Mouse (Mus musculus): Measurements from ENCODE around the gene Mbd6. TPM values are rescaled to one million over a fixed set of nuclear protein-coding genes. Genes with fewer than 3 reads are reported as not detected.

Mbd6 gene
- polyA plus RNA-seq, 1 experiment: 124 TPM

DNA sequence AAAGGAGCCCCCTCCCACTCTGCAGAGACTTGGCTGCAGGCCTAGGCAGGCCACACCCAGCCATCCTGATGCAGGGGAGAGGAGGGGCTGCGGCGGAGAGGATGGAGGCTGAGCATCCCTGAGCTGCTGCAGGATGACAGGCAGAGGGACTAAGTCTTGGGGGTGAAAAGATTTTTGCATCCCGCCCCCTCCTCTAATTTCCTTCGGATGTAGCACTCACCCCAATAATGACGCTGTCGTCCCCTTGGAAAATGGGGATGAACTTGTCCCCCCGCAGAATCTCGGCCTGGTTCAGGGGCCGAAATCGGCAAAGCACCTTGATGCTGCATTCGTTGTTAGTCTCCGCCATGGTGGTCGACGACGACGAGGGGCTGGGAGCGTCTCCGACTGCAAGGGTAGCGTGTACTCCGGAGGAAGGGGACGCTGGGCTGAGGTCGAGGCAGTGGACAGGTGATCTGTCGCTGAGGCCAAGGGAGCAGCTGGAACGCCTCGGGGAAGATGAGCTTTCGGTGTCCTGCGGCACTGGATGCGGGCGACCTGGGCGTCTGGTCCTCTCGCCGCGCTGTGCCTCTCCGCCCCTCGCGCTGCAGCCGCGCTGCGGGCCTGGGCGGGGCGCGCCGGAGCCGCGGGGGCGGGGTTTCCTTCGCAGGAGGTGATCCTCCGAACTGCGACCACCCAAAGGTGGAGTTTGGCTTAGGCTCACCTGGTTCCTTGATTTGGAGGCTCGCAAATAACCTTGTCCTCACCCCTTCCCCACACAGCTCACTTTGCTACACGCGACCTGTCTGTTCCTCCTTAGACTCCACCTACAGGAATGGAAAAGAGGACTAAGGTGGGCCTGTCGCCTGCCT is 26.0 kb downstream of the Mbd6 start, which contains the start of gene Kif5a:
Gene Kif5a, minus strand, starts transcription at position 801 of the 851 bp plus-strand sequence.
- H3K27me3 ChIP-seq (ENCODE audit: control insufficient read depth, insufficient read depth, low read length): no peaks in the 10 kb centered on the region
- H3K36me3 ChIP-seq (ENCODE audit: control insufficient read depth, insufficient read depth, low read length): no peaks in the 10 kb centered on the region
- no peak within 1 kb of the TSS for H3K27ac ChIP-seq (ENCODE audit: control insufficient read depth, insufficient read depth, low read length)
- peak; percentile 64 for DNase-seq
- no peak for TF ChIP-seq POLR2A (IDR thresholded peaks at IDR 0.05; ENCODE audit: control insufficient read depth, extremely low read depth, insufficient read depth, low read length, poor library complexity)
- TF ChIP-seq CTCF (IDR thresholded peaks at IDR 0.05; ENCODE audit: borderline replicate concordance, control insufficient read depth, extremely low read depth, insufficient read depth, low read length, poor library complexity): no peak
- WGBS: 8% methylated on average over 53 of the region's 53 CpGs
- H3K4me1 ChIP-seq (replicated peaks; ENCODE audit: control insufficient read depth, insufficient read depth, low read length): peaks cover 19% of the 10 kb centered on the region
- peak within 1 kb of the TSS; percentile 28 for H3K4me3 ChIP-seq (ENCODE audit: control insufficient read depth, insufficient read depth, low read length)

DNA sequence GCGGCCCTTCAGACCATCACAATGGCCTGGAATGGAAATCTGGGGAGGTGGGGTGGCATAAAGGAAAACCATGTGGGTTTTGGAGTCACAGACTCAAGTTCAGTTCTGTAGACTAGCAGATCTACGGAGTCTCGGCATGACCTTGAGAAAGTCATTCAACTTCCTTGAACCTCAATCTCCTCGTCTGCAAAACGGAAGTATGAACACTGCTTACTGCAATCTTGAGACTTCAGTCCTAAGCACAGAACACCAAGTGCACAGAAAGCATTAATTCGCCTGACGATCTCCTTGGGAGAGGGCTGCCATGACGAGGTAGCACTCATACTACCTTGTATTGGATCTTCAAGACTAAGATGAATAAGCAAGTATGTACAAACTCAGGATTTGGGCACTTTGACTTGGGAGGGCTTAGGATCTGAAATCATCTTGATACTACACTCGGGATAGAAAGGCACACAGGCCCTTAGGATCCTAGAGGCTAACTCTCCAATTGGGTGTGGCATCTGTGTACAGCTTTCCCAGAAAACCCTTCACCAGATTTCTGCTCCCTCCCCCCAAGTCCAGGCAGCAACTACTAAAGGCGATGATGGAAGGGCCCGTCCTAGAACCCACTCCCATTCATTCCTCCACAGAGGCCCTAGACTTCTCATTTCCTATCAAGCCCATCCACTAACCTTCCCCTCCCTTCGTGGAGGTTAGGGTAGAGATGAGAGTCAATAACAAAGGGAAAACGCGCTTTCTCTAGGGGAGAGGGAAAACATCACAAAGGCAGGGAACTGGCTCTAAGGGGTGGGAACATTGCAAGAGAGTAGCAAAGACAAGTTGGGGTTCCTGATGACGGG is 26.9 kb downstream of the Mbd6 start:
- 83% methylated on average over 15 of the region's 15 CpGs for WGBS
- no peak for TF ChIP-seq CTCF (IDR thresholded peaks at IDR 0.05; ENCODE audit: borderline replicate concordance, control insufficient read depth, extremely low read depth, insufficient read depth, low read length, poor library complexity)
- no peak for TF ChIP-seq POLR2A (IDR thresholded peaks at IDR 0.05; ENCODE audit: control insufficient read depth, extremely low read depth, insufficient read depth, low read length, poor library complexity)
- DNase-seq: no peak
- Histone ChIP-seq H3K27ac (ENCODE audit: control insufficient read depth, insufficient read depth, low read length) (no peak overlapping the region), H3K36me3 (ENCODE audit: control insufficient read depth, insufficient read depth, low read length) (no peaks in the 10 kb centered on the region), H3K4me1 (replicated peaks; ENCODE audit: control insufficient read depth, insufficient read depth, low read length) (peaks cover 13% of the 10 kb centered on the region), H3K4me3 (ENCODE audit: control insufficient read depth, insufficient read depth, low read length) (no peak overlapping the region), H3K27me3 (ENCODE audit: control insufficient read depth, insufficient read depth, low read length) (no peaks in the 10 kb centered on the region)

DNA sequence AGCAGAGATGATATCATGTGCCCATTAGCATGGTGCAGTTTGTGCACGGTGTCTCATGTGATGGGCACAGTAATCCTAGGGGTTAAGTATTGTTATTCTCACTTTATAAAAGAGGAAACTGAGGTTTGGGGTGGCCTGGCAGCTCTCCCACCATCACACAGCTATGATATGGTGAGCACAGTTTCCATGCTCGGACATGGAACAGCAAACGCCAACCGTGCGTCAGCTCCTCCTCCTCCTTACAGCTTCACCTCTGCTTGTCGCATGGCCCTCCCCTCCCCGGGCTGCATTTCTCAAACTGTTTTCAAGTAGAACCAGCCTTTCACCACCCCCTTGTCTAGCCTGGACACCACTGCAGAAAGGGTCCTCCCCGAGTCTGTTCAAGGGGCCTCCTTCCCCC is 30.3 kb downstream of the Mbd6 start:
- Histone ChIP-seq H3K4me1 (replicated peaks; ENCODE audit: control insufficient read depth, insufficient read depth, low read length) (peaks cover 9% of the 10 kb centered on the region), H3K36me3 (ENCODE audit: control insufficient read depth, insufficient read depth, low read length) (no peaks in the 10 kb centered on the region), H3K4me3 (ENCODE audit: control insufficient read depth, insufficient read depth, low read length) (no peak overlapping the region), H3K27ac (ENCODE audit: control insufficient read depth, insufficient read depth, low read length) (no peak overlapping the region), H3K27me3 (ENCODE audit: control insufficient read depth, insufficient read depth, low read length) (no peaks in the 10 kb centered on the region; the same call in 1 of the 2 replicates)
- TF ChIP-seq POLR2A (IDR thresholded peaks at IDR 0.05; ENCODE audit: control insufficient read depth, extremely low read depth, insufficient read depth, low read length, poor library complexity): no peak
- TF ChIP-seq CTCF (IDR thresholded peaks at IDR 0.05; ENCODE audit: borderline replicate concordance, control insufficient read depth, extremely low read depth, insufficient read depth, low read length, poor library complexity): no peak
- no peak for DNase-seq
- WGBS: 29% methylated on average over 8 of the region's 8 CpGs

DNA sequence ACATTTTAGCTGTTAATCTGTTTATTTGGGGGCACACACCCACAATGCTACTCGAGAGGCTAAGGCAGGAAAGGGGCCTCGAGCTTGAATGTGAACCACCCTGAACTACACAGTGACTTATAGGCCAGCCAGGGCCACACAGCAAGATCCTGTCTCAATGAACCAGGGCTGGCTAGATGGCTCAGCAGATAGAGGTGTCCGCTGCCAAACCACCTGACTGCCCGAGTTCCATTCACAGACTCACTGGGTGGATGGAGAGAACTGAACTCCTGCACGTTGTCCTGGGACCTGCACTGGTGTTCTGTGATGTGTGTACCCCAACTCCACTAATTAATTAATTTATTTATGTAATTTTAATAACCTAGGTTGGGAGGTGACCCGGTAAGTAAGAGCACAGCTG is 31.0 kb downstream of the Mbd6 start:
- Histone ChIP-seq H3K36me3 (ENCODE audit: control insufficient read depth, insufficient read depth, low read length) (no peaks in the 10 kb centered on the region), H3K4me1 (replicated peaks; ENCODE audit: control insufficient read depth, insufficient read depth, low read length) (peaks cover 4% of the 10 kb centered on the region), H3K4me3 (ENCODE audit: control insufficient read depth, insufficient read depth, low read length) (no peak overlapping the region), H3K27me3 (ENCODE audit: control insufficient read depth, insufficient read depth, low read length) (no peaks in the 10 kb centered on the region; the same call in 1 of the 2 replicates), H3K27ac (ENCODE audit: control insufficient read depth, insufficient read depth, low read length) (no peak overlapping the region)
- DNase-seq: no peak
- 74% methylated on average over 6 of the region's 6 CpGs for WGBS
- TF ChIP-seq POLR2A (IDR thresholded peaks at IDR 0.05; ENCODE audit: control insufficient read depth, extremely low read depth, insufficient read depth, low read length, poor library complexity): no peak
- TF ChIP-seq CTCF (IDR thresholded peaks at IDR 0.05; ENCODE audit: borderline replicate concordance, control insufficient read depth, extremely low read depth, insufficient read depth, low read length, poor library complexity): no peak

DNA sequence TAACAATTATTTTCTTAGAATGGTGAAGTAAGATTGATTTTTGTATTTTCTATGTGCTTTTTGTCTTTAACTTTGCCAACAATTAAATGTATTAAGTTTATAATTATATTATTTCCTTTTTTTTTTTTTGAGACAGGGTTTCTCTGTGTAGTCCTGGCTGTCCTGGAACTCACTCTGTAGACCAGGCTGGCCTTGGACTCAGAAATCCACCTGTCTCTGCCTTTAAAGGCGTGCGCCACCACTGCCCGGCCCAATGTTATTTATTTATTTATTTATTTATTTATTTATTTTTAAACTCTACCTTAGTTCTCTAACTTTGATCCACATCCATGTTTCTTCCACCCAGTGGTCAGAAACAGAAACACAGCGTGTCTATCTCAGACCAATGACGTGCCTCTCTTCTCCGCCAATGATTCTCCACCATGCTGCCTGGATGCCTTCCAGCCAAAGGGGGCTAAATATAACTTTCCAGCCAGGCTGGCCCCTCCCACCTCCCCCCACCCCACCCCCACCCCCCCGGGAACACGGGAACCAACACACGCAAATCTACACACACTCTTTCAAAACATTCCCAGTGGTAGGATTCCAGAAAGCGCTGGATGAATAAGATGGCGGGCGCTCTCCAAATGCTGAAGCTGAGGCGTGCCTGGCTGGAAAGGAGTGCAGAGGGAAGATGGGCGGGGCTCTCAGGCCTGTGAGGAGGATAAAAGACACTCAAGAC is 33.0 kb downstream of the Mbd6 start:
- no peak for DNase-seq
- Histone ChIP-seq H3K4me3 (ENCODE audit: control insufficient read depth, insufficient read depth, low read length) (no peak overlapping the region), H3K4me1 (replicated peaks; ENCODE audit: control insufficient read depth, insufficient read depth, low read length) (no peaks in the 10 kb centered on the region), H3K27ac (ENCODE audit: control insufficient read depth, insufficient read depth, low read length) (no peak overlapping the region), H3K27me3 (ENCODE audit: control insufficient read depth, insufficient read depth, low read length) (no peaks in the 10 kb centered on the region; the same call in 1 of the 2 replicates), H3K36me3 (ENCODE audit: control insufficient read depth, insufficient read depth, low read length) (no peaks in the 10 kb centered on the region)
- no peak for TF ChIP-seq POLR2A (IDR thresholded peaks at IDR 0.05; ENCODE audit: control insufficient read depth, extremely low read depth, insufficient read depth, low read length, poor library complexity)
- no peak for TF ChIP-seq CTCF (IDR thresholded peaks at IDR 0.05; ENCODE audit: borderline replicate concordance, control insufficient read depth, extremely low read depth, insufficient read depth, low read length, poor library complexity)
- 66% methylated on average over 14 of the region's 14 CpGs for WGBS

DNA sequence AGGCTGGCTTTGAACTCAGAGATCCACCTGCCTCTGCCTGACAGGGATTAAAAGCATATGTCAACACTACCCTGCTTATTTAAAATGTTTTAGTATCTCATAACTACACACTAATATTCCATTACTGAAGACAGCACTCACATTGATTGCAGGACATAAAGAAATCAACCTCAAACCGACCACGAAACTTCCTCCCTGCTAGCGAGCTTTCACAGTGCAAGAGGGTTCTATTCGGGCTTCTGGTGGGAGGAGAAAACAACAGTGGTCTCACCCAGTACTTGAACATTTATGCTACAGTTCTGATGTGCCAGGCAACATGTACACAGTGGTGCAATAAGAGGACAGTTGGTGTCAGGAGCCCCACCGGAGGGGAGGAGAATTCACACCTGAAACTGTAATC is 38.0 kb downstream of the Mbd6 start:
- WGBS: 21% methylated on average over 5 of the region's 5 CpGs
- DNase-seq: no peak
- no peaks in the 10 kb centered on the region for H3K36me3 ChIP-seq (ENCODE audit: control insufficient read depth, insufficient read depth, low read length)

More for the DNA sequence above, 38.0 kb downstream of the Mbd6 start:
- Histone ChIP-seq H3K4me3 (ENCODE audit: control insufficient read depth, insufficient read depth, low read length) (no peak overlapping the region), H3K4me1 (replicated peaks; ENCODE audit: control insufficient read depth, insufficient read depth, low read length) (no peaks in the 10 kb centered on the region), H3K27ac (ENCODE audit: control insufficient read depth, insufficient read depth, low read length) (no peak overlapping the region), H3K27me3 (ENCODE audit: control insufficient read depth, insufficient read depth, low read length) (no peaks in the 10 kb centered on the region; the same call in 1 of the 2 replicates)
- TF ChIP-seq CTCF (IDR thresholded peaks at IDR 0.05; ENCODE audit: borderline replicate concordance, control insufficient read depth, extremely low read depth, insufficient read depth, low read length, poor library complexity): no peak
- no peak for TF ChIP-seq POLR2A (IDR thresholded peaks at IDR 0.05; ENCODE audit: control insufficient read depth, extremely low read depth, insufficient read depth, low read length, poor library complexity)
